Mouse (Mus musculus) heart, embryonic 12.5 days (tissue): ENCODE measurements around the gene Lrrc8a. TPM values are rescaled to one million over a fixed set of nuclear protein-coding genes. Genes with fewer than 3 reads are reported as not detected.

Experiments
- ATAC-seq: fragments of 200-750 bp; cut with Nextera tagmentation; 2 replicates; pipeline ENCODE4 v1.8.0; 2017; ENCODE audit warnings: moderate TSS enrichment, moderate library complexity; ENCODE audit not compliant: insufficient number of reproducible peaks, low FRiP score
- H3K27ac ChIP-seq: fragments of 300-500 bp; sonication (generic); 2 replicates; pipeline ENCODE4 v1.5.1; 2016; ENCODE audit warnings: mild to moderate bottlenecking, moderate library complexity; ENCODE audit not compliant: poor library complexity, severe bottlenecking
- H3K27me3 ChIP-seq: fragments of 300-500 bp; sonication (generic); replicated peaks from 2 replicates; pipeline ENCODE4 v1.6.1; 2016; ENCODE audit warnings: mild to moderate bottlenecking, moderate library complexity
- H3K36me3 ChIP-seq: fragments of 300-500 bp; sonication (generic); 2 replicates; pipeline ENCODE4 v1.6.1; 2016; ENCODE audit warnings: mild to moderate bottlenecking, moderate library complexity
- H3K4me1 ChIP-seq: fragments of 300-500 bp; sonication (generic); replicated peaks from 2 replicates; pipeline ENCODE4 v1.6.1; 2016; ENCODE audit warnings: mild to moderate bottlenecking
- H3K4me2 ChIP-seq: fragments of 300-500 bp; sonication (generic); 2 replicates; pipeline ENCODE4 v1.6.1; 2016; ENCODE audit warnings: mild to moderate bottlenecking, moderate library complexity
- H3K4me3 ChIP-seq: fragments of 300-500 bp; sonication (generic); 2 replicates; pipeline ENCODE4 v1.5.1; 2016; ENCODE audit warnings: mild to moderate bottlenecking
- H3K9ac ChIP-seq: fragments of 300-500 bp; sonication (generic); 2 replicates; pipeline ENCODE4 v1.6.1; 2016; ENCODE audit warnings: mild to moderate bottlenecking, moderate library complexity
- H3K9me3 ChIP-seq: fragments of 300-500 bp; sonication (generic); replicated peaks from 2 replicates; pipeline ENCODE4 v1.6.1; 2016; ENCODE audit warnings: mild to moderate bottlenecking, moderate library complexity
- WGBS: fragments of 180-500 bp; shearing (Covaris S2); methylation state at CpG from one replicate; pipeline ENCODE4 v1.1.7; 2016; 5-methylcytosine and 5-hydroxymethylcytosine counted together
- polyA plus RNA-seq: library from polyadenylated mRNA; unstranded; fragments of >200 nt; fragmentation: Nextera tagmentation; extraction: Ambion mirVana; gene quantifications from 2 replicates; pipeline ENCODE4 v1.2.1, GENCODE M21; 2016

The Lrrc8a gene
- polyA plus RNA-seq, 1 experiment from 2014 or later: 37.7 TPM

DNA sequence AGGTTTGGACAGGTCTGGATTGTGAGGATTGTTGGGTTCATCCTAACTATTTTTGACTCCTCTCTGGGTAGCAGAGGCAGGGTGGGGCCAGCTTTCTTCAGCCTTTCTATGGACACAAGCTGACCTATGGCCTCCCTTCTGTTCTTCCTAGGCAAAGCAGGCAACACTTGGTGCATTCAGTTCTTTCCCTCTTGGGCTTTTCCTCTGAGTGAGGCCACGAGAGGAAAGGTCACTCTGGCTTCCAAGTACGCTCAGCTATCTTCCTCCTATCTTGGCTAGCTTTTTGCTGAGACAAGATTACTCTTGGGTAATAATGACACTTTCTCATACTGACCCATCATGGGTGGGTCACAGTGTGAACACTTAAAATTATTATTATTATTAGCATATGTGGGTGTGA, 45.7 kb downstream of the Lrrc8a start:
- ATAC-seq: no peak
- Histone ChIP-seq H3K4me3 (no peak overlapping the region), H3K9ac (no peak overlapping the region), H3K4me2 (no peak overlapping the region), H3K9me3 (no peaks in the 10 kb centered on the region), H3K27me3 (no peaks in the 10 kb centered on the region), H3K27ac (no peak overlapping the region), H3K4me1 (peaks cover 23% of the 10 kb centered on the region), H3K36me3 (peaks cover 18% of the 10 kb centered on the region)
- WGBS: 83% methylated on average over 2 of the region's 2 CpGs

DNA sequence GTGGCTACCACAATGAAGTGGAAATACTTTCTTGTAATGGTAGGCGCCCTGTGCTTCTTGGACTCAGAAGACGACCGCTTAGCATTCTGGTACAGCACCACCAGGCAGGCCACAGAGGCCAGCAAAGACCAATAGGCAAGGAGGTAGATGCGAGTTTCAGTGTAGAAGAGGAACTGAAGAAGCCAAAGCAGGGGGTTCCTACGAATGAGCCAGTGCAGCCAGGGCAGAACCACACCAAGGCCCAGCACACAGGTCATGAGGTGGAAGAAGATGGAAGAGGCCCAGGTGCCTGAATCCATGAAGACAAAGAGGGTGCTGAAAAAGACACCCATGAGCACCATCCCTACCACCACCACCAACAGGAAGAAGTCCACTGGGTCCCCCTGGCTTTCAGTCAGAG, 47.5 kb downstream of the Lrrc8a start:
- no peaks in the 10 kb centered on the region for H3K27me3 ChIP-seq
- H3K4me2 ChIP-seq: peak overlapping the region; percentile 98
- H3K9ac ChIP-seq: peak overlapping the region; percentile 87; the same call in 1 of the 2 replicates
- H3K36me3 ChIP-seq: peaks cover 27% of the 10 kb centered on the region
- peak overlapping the region; percentile 73 for H3K4me3 ChIP-seq
- H3K4me1 ChIP-seq: peaks cover 23% of the 10 kb centered on the region
- WGBS: 88% methylated on average over 5 of the region's 5 CpGs
- H3K9me3 ChIP-seq: 0 out of 2 replicates have a peak, but pooled peaks cover 3% of the 10 kb centered on the region
- H3K27ac ChIP-seq: no peak overlapping the region
- no peak for ATAC-seq

DNA sequence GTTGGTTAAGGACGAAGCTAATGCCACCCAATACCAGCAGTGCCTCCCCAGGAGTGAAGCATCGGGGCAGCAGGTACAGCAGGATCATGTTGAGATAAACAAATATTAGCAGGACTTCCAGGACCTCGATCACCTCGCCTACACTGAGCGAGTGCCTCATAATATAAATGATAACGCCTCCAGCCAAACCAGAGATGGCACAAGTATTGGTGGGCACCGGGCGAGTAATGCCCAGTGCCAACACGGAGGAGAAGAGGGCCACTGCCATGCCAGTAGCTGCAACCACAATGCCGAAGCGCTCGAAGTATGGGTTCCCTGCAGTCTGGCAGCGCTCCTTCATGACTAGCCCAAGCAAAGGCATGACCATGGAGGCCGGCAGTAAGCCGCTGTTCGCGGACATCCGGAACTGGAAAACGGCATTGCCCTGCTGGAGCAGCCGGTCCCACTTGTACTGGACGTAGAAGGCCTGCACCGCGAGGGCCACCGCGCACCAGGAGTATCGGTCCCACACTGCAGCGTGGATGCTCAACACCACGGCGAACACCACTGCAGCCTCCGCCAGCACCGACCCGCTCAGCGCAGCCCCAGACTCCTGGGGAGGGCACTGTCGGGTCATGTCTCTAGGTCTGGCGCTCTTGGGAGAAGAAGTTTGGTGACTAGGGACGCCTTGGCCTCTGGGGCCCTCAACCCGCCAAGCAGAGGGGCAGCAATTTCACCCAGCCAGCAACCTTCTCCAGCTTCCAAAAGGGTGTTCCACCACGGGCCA, 48.1 kb downstream of the Lrrc8a start:
- 13% methylated on average over 38 of the region's 38 CpGs for WGBS
- Histone ChIP-seq H3K27ac (peak overlapping the region; percentile 41), H3K9me3 (0 out of 2 replicates have a peak, but pooled peaks cover 3% of the 10 kb centered on the region), H3K4me1 (peaks cover 23% of the 10 kb centered on the region), H3K4me2 (peak overlapping the region; percentile 98), H3K27me3 (no peaks in the 10 kb centered on the region), H3K4me3 (peak overlapping the region; percentile 73), H3K9ac (peak overlapping the region; percentile 87), H3K36me3 (peaks cover 26% of the 10 kb centered on the region)
- ATAC-seq: peak; percentile 27

- Histone ChIP-seq H3K4me1 (peaks cover 23% of the 10 kb centered on the region), H3K27ac (peak within 1 kb of the TSS; percentile 44), H3K36me3 (peaks cover 27% of the 10 kb centered on the region), H3K9me3 (0 out of 2 replicates have a peak, but pooled peaks cover 3% of the 10 kb centered on the region), H3K27me3 (no peaks in the 10 kb centered on the region), H3K9ac (peak within 1 kb of the TSS; percentile 87), H3K4me2 (peak within 1 kb of the TSS; percentile 98), H3K4me3 (peak within 1 kb of the TSS; percentile 73)
- under 1% methylated on average over 61 of the region's 68 CpGs for WGBS
- ATAC-seq: peak; percentile 96
Measured at GRCm38 (mm10) chr2:30286192-30287026, 48.9 kb downstream of the Lrrc8a start, which contains the start of the genes Dolk and Nup188. Gene Dolk (minus strand): TSS chr2:30286334. Gene Nup188 (plus strand): TSS chr2:30286397.

DNA sequence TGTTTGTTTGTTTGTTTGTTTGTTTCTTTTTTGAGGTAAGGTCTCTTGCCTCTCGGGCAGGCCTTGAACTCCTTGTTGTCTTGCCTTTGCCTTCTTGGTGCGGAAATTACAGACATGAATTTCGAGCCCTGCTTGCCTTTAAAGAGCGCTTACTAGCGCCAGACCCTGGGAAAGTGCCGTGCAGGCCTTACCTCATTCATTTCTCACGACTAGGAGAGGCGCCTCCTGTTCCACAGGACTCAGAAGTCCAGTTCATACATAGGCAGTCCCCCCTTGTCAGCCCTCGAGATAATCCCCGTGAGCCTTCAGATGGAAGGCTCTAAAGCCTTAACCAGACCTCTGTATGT, 49.5 kb downstream of the Lrrc8a start:
- Histone ChIP-seq H3K9me3 (0 out of 2 replicates have a peak, but pooled peaks cover 3% of the 10 kb centered on the region), H3K4me3 (peak overlapping the region; percentile 73), H3K36me3 (peaks cover 27% of the 10 kb centered on the region), H3K27ac (peak overlapping the region; percentile 44; the same call in 1 of the 2 replicates), H3K4me1 (peaks cover 23% of the 10 kb centered on the region), H3K27me3 (no peaks in the 10 kb centered on the region), H3K4me2 (peak overlapping the region; percentile 66), H3K9ac (peak overlapping the region; percentile 87)
- WGBS: under 1% methylated on average over 10 of the region's 10 CpGs
- ATAC-seq: no peak

- no peak overlapping the region for H3K4me2 ChIP-seq
- no peak overlapping the region for H3K9ac ChIP-seq
- no peaks in the 10 kb centered on the region for H3K27me3 ChIP-seq
- peaks cover 76% of the 10 kb centered on the region for H3K36me3 ChIP-seq
- WGBS: 73% methylated on average over 3 of the region's 3 CpGs
- peaks cover 7% of the 10 kb centered on the region; the same call in 1 of the 2 replicates for H3K4me1 ChIP-seq
- H3K4me3 ChIP-seq: no peak overlapping the region
- no peak for ATAC-seq
- no peaks in the 10 kb centered on the region for H3K9me3 ChIP-seq
- H3K27ac ChIP-seq: no peak overlapping the region
Measured at GRCm38 (mm10) chr2:30299525-30299924, 62.0 kb downstream of the Lrrc8a start.

DNA sequence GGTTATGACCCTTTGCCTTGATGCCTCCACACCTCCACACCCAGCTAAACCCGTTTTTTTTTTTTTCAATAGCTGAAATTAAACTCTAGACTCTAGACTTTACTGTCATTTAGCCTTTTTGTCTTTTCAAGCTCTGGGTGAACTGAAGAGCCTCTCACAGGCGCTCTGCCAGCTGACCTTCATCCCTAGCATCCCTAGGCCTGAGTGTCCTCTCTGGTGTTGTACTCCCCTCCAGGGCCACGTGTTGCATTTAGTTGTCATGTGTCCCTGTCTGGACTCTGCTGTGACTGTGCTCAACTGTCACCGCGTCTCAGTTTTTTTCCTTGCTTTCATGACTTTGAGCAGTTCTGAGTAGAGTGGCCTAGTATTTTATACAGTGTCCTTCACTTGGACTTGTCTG, 62.5 kb downstream of the Lrrc8a start:
- no peak overlapping the region for H3K9ac ChIP-seq
- WGBS: 87% methylated on average over 5 of the region's 5 CpGs

DNA sequence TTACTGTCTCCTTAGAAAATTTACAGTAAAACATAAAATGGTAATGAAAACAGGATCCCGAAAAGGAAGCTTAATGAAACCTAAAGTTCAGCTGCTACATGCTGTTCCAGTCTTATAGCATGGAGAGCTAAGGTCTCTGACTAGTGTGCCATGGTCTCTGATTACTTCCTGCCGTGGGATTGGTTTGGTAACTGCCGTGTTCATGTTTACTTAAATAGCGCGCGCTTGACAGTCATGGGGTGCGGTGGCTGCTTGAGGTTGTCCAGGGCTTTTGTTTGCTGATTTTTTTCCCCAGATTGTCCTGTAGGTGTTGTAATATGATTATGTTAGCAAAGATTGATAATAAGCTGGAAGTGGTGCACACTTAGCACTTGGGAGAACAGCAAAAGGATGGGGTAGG, 68.6 kb downstream of the Lrrc8a start:
- 90% methylated on average over 7 of the region's 7 CpGs for WGBS
- no peak for ATAC-seq

More for the DNA sequence above, 62.5 kb downstream of the Lrrc8a start:
- Histone ChIP-seq H3K4me3 (no peak overlapping the region), H3K9me3 (no peaks in the 10 kb centered on the region), H3K36me3 (peaks cover 81% of the 10 kb centered on the region), H3K27me3 (no peaks in the 10 kb centered on the region), H3K4me1 (peaks cover 3% of the 10 kb centered on the region; the same call in 1 of the 2 replicates), H3K4me2 (no peak overlapping the region), H3K27ac (no peak overlapping the region)
- no peak for ATAC-seq

GRCm38 (mm10) chr2:30309351-30309750, 71.8 kb downstream of the Lrrc8a start:
- no peak overlapping the region for H3K9ac ChIP-seq
- no peaks in the 10 kb centered on the region for H3K27me3 ChIP-seq
- H3K4me2 ChIP-seq: no peak overlapping the region
- 74% methylated on average over 3 of the region's 3 CpGs for WGBS
- no peaks in the 10 kb centered on the region for H3K9me3 ChIP-seq
- no peak overlapping the region for H3K4me3 ChIP-seq
- no peak overlapping the region for H3K27ac ChIP-seq
- no peaks in the 10 kb centered on the region for H3K4me1 ChIP-seq
- peaks cover 98% of the 10 kb centered on the region for H3K36me3 ChIP-seq
- no peak for ATAC-seq

More for the DNA sequence above, 68.6 kb downstream of the Lrrc8a start:
- no peak overlapping the region for H3K4me3 ChIP-seq
- peaks cover 99% of the 10 kb centered on the region for H3K36me3 ChIP-seq
- no peak overlapping the region for H3K27ac ChIP-seq
- no peaks in the 10 kb centered on the region for H3K4me1 ChIP-seq
- no peak overlapping the region for H3K4me2 ChIP-seq
- no peaks in the 10 kb centered on the region for H3K9me3 ChIP-seq
- no peaks in the 10 kb centered on the region for H3K27me3 ChIP-seq
- H3K9ac ChIP-seq: no peak overlapping the region

- Histone ChIP-seq H3K4me3 (no peak overlapping the region), H3K4me2 (no peak overlapping the region), H3K36me3 (peaks cover 97% of the 10 kb centered on the region), H3K27me3 (no peaks in the 10 kb centered on the region), H3K9ac (no peak overlapping the region), H3K27ac (no peak overlapping the region), H3K4me1 (no peaks in the 10 kb centered on the region), H3K9me3 (no peaks in the 10 kb centered on the region)
- WGBS: 91% methylated on average over 2 of the region's 2 CpGs
- no peak for ATAC-seq
Measured at GRCm38 (mm10) chr2:30311481-30311880, 74.0 kb downstream of the Lrrc8a start.
